Mouse (Mus musculus) neural tube, embryonic 14.5 days (tissue): ENCODE data around the gene Pde4dip. TPM values are rescaled to one million over a fixed set of nuclear protein-coding genes. Genes with fewer than 3 reads are reported as not detected.

ENCODE experiments used
- ATAC-seq: fragments of 200-750 bp; cut with Nextera tagmentation; 2 replicates; pipeline ENCODE4 v1.8.0; 2017; ENCODE audit warnings: low read depth, mild to moderate bottlenecking, moderate TSS enrichment, moderate library complexity
- H3K27ac ChIP-seq: fragments of 300-500 bp; sonication (generic); 2 replicates; pipeline ENCODE4 v1.5.1; 2014; ENCODE audit warnings: low read depth, mild to moderate bottlenecking, control low read depth, low read length, moderate library complexity, mixed read lengths
- H3K27me3 ChIP-seq: fragments of 300-500 bp; sonication (generic); 2 replicates; pipeline ENCODE4 v1.6.1; 2014; ENCODE audit warnings: low read length; ENCODE audit not compliant: control insufficient read depth, insufficient read depth
- H3K36me3 ChIP-seq: fragments of 300-500 bp; sonication (generic); 2 replicates; pipeline ENCODE4 v1.6.1; 2014; ENCODE audit warnings: low read length, mixed read lengths; ENCODE audit not compliant: control insufficient read depth, insufficient read depth
- H3K4me1 ChIP-seq: fragments of 300-500 bp; sonication (generic); 2 replicates; pipeline ENCODE4 v1.6.1; 2014; ENCODE audit warnings: low read length; ENCODE audit not compliant: control insufficient read depth, insufficient read depth
- H3K4me2 ChIP-seq: fragments of 300-500 bp; sonication (generic); 2 replicates; pipeline ENCODE4 v1.6.1; 2014; ENCODE audit warnings: mild to moderate bottlenecking, low read depth, low read length, control low read depth
- H3K4me3 ChIP-seq: fragments of 300-500 bp; sonication (generic); 2 replicates; pipeline ENCODE4 v1.5.1; 2014; ENCODE audit warnings: low read depth, low read length, control low read depth, mixed read lengths
- H3K9ac ChIP-seq: fragments of 300-500 bp; sonication (generic); replicated peaks from 2 replicates; pipeline ENCODE4 v1.6.1; 2014; ENCODE audit warnings: low read depth, mild to moderate bottlenecking, control low read depth, low read length, mixed read lengths
- H3K9me3 ChIP-seq: fragments of 300-500 bp; sonication (generic); 2 replicates; pipeline ENCODE4 v1.6.1; 2016; ENCODE audit warnings: low read length; ENCODE audit not compliant: control insufficient read depth
- WGBS: fragments of 180-500 bp; shearing (Covaris S2); extraction: QIAGEN DNeasy Blood & Tissue Kit; methylation state at CpG from one replicate; pipeline ENCODE4 v1.1.7; 2014; 5-methylcytosine and 5-hydroxymethylcytosine counted together
- polyA plus RNA-seq: library from polyadenylated mRNA; unstranded; fragments of >200 nt; fragmentation: Nextera tagmentation; extraction: Ambion mirVana; gene quantifications from 2 replicates; pipeline ENCODE4 v1.2.1, GENCODE M21; 2014

The Pde4dip gene
- polyA plus RNA-seq, 1 experiment from 2014 or later = 75.8 TPM

DNA sequence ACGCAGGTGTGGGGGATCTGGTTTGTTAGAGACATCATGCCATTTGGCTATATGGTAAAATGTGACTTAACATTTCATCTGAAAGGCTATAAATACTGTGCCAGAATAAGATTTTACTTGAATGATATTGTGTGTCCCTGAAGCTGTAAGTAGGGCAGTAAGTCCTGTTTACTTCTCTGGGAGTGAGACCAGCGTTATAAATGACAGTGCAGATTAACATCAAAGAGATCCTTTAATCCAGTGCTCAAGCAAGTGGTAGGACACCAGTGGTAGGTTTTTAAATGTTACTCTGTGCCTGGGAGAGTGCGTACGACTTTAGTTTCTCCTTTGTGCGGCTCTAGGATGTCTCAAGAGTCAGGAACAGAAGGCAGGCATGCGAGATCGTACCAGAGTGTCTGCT is 22.6 kb upstream of the Pde4dip start:
- Histone ChIP-seq H3K27ac (no peak overlapping the region), H3K9ac (no peak overlapping the region), H3K4me1 (no peaks in the 10 kb centered on the region), H3K27me3 (no peaks in the 10 kb centered on the region), H3K9me3 (no peaks in the 10 kb centered on the region), H3K4me3 (no peak overlapping the region), H3K36me3 (peaks cover 10% of the 10 kb centered on the region; the same call in 1 of the 2 replicates), H3K4me2 (no peak overlapping the region)
- ATAC-seq = no peak
- WGBS = 92% methylated on average over 7 of the region's 7 CpGs

DNA sequence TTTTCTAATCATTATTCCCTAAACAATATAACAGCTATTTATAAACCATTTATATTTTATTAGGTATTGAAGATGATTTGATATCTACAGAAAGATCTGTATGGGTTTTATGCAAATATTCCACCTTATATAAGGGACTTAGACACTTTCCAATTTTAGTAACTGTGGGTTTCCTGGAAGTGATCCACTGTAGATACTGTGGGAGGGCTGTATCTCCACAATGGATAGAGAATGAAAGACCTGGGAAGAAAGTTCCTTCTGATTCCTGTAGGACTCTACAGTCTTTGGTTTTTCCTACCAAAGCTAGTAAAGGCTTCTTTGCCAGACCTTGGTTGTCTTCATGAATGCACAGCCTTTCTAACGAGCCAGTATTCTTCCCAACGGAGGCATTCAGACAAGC is 21.2 kb upstream of the Pde4dip start:
- no peak for ATAC-seq
- H3K27ac ChIP-seq = no peak overlapping the region
- no peaks in the 10 kb centered on the region for H3K4me1 ChIP-seq
- H3K27me3 ChIP-seq = no peaks in the 10 kb centered on the region
- no peak overlapping the region for H3K4me3 ChIP-seq
- no peaks in the 10 kb centered on the region for H3K9me3 ChIP-seq
- WGBS = 72% methylated on average over 2 of the region's 2 CpGs
- H3K36me3 ChIP-seq = peaks cover 10% of the 10 kb centered on the region; the same call in 1 of the 2 replicates
- no peak overlapping the region for H3K4me2 ChIP-seq
- H3K9ac ChIP-seq = no peak overlapping the region

DNA sequence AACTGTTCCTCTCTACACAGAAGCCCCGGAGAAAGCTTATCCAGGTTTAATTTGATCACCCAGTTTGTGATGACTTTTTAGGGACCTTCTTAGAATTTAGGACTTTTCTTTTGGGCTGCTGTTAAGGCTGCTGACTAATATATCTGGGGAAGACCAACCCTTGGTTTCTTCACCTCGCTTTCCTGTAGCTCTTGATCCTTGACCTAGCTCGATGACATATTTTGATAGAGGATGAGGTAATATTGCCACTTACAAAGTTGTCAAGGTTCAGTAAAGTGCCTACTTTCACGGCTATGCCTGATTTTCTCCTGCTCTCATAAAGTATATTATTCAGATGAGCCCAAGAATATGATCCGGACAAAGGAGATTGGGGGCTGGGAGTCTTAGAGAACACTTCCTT is 13.1 kb upstream of the Pde4dip start:
- no peak for ATAC-seq

DNA sequence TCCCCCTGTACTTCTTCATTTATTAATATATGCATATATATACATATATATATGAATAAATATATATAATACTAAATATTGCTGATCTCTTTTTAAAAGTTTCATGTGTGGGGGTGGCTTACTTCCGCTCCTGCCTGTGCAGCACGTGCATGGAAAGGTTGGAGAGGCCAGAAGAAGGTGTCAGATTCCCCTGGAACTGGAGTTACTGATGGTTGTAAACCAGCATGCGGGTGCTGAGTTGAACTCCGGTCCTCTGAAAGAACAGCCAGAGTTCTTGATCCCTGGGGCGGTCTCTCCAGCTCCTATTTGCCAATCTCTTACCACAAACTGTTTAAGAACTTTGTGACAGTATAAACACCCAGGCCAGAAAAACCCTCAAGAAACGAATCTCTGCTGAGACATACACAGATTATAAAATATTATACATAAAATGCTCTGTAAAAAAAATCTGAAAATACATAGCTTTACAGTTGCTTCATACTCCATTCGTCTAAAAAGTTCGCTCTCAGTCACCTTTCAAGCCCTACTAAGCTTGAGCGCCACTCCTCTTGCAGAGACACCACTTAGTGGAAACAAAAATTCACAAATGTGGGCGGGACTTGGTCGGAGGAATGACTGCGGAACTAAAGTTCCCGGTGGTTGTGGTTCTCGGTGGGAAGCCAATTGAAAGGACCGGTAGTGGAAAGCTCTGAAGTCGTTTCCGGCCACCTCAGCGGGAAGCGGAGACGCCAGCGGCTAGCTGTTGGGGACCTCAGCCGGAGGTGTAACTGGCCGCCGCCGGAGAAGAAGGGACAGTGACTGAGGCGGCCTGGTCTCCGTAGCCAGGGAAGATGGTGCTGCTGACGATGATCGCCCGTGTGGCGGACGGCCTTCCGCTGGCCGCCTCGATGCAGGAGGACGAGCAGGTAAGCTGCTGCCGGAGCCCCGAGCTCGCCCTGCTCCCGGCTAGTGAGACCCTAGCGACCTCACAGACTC is 12.3 kb upstream of the Pde4dip start, which contains the start of gene Sec22b:
Sec22b (plus strand) TSS at position 675 of the 975 bp plus-strand sequence.
- peak; percentile 90 for ATAC-seq
- 3% methylated on average over 41 of the region's 41 CpGs for WGBS
- Histone ChIP-seq H3K27me3 (no peaks in the 10 kb centered on the region), H3K4me2 (peak within 1 kb of the TSS; percentile 74), H3K9me3 (no peaks in the 10 kb centered on the region), H3K9ac (peak within 1 kb of the TSS; percentile 90), H3K4me3 (peak within 1 kb of the TSS; percentile 93), H3K36me3 (no peaks in the 10 kb centered on the region), H3K27ac (peak within 1 kb of the TSS; percentile 70; the same call in 1 of the 2 replicates), H3K4me1 (peaks cover 10% of the 10 kb centered on the region)

More for the DNA sequence above, 13.1 kb upstream of the Pde4dip start:
- 26% methylated on average over 5 of the region's 5 CpGs for WGBS
- Histone ChIP-seq H3K9ac (peak overlapping the region; percentile 90), H3K27me3 (no peaks in the 10 kb centered on the region), H3K27ac (no peak overlapping the region), H3K4me3 (peak overlapping the region; percentile 93), H3K9me3 (no peaks in the 10 kb centered on the region), H3K36me3 (no peaks in the 10 kb centered on the region), H3K4me2 (peak overlapping the region; percentile 74), H3K4me1 (peaks cover 10% of the 10 kb centered on the region)

DNA sequence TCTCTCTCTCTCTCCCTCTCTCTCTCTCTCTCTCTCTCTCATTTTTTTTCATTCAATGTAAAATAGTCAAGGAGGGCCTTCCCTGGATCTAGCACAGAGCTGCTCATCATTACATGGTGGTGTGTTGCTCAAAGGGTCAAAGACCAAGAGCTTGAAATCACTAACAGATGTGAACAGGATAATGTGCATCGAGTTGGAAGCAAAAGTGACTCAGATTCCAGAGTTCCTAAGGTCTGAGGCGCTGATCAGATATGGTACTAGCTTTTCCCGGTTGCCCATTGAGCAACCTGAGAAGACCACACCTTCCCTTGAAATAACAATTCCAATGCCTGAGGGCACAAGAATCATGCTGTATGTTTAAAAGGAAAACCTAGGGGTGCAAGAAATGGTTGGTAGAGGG is 9.9 kb upstream of the Pde4dip start:
- Histone ChIP-seq H3K36me3 (no peaks in the 10 kb centered on the region), H3K9me3 (no peaks in the 10 kb centered on the region), H3K9ac (no peak overlapping the region), H3K27ac (no peak overlapping the region), H3K27me3 (no peaks in the 10 kb centered on the region), H3K4me3 (no peak overlapping the region), H3K4me1 (peaks cover 10% of the 10 kb centered on the region), H3K4me2 (no peak overlapping the region)
- WGBS = 75% methylated on average over 3 of the region's 3 CpGs
- no peak for ATAC-seq

DNA sequence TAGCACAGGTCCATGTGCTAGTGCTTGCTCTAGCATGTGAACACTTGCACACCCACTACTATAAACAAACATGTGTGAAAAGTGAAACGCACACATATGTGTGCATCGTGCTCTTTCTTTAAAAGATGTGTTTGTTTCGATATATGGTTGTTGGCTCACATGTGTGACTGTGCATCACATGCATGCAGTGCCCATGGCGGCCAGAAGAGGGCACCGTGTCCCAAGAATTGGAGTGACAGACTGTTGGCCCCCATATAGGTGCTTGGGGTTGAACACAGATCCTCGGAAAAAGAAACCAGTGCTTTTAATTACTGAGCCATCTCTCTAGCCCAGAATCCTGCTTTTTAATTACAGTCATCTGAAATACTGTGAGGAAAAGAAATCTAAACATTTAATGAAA is 6.2 kb upstream of the Pde4dip start:
- WGBS = 48% methylated on average over 6 of the region's 6 CpGs
- no peak for ATAC-seq
- Histone ChIP-seq H3K4me2 (no peak overlapping the region), H3K36me3 (no peaks in the 10 kb centered on the region), H3K27ac (no peak overlapping the region), H3K9me3 (no peaks in the 10 kb centered on the region), H3K4me1 (no peaks in the 10 kb centered on the region), H3K27me3 (no peaks in the 10 kb centered on the region), H3K9ac (no peak overlapping the region), H3K4me3 (no peak overlapping the region)

DNA sequence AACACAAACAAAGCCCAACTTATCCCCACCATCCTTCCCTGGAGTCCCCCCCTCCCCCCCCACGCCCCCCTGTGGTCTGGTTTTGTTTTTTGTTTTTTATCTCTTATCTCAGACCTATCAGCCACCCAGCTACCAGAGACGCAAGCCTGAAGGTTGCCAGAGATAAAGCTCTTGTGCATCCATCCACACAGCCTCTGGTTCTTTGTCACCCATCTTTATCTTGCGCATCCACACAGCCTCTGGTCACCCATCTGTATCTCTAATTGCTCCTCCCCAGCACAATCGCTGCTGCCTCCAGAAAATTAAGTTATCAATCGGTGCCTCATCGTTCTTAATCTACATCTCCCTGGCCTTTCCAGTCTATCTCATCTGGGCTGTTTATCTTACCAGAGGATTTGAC is 1.7 kb upstream of the Pde4dip start:
- Histone ChIP-seq H3K4me2 (no peak overlapping the region), H3K4me1 (0 out of 2 replicates have a peak, but pooled peaks cover 2% of the 10 kb centered on the region), H3K27me3 (no peaks in the 10 kb centered on the region; the same call in 1 of the 2 replicates), H3K4me3 (no peak overlapping the region), H3K36me3 (no peaks in the 10 kb centered on the region), H3K27ac (no peak overlapping the region), H3K9ac (no peak overlapping the region), H3K9me3 (no peaks in the 10 kb centered on the region)
- no peak for ATAC-seq
- WGBS = 73% methylated on average over 6 of the region's 6 CpGs

DNA sequence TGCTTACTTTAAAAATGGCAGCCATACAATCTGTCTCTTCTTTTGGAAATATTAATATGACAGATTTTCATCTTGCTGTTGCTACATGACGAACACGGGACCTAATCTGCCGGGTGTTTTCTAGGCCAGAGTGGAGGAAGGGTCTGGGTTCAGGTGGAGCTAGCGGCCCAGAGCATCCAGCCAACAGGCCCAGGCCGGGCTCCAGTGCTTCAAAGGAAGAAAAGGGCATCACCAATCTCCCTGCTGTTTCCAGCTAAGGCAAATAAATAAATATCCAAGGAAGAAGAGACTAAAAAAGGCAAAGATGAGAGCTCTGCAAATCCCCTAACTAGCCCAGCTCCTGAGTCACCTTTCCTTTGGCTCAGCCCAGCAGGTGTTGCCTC is 731 bp downstream of the Pde4dip start:
- H3K36me3 ChIP-seq = no peaks in the 10 kb centered on the region
- 61% methylated on average over 5 of the region's 5 CpGs for WGBS
- ATAC-seq = peak; percentile 33; the same call in 1 of the 2 replicates
- H3K4me1 ChIP-seq = 0 out of 2 replicates have a peak, but pooled peaks cover 2% of the 10 kb centered on the region
- no peaks in the 10 kb centered on the region for H3K9me3 ChIP-seq
- peak overlapping the region; percentile 87 for H3K9ac ChIP-seq
- H3K27ac ChIP-seq = peak overlapping the region; percentile 87
- H3K4me3 ChIP-seq = peak overlapping the region; percentile 65
- no peaks in the 10 kb centered on the region; the same call in 1 of the 2 replicates for H3K27me3 ChIP-seq
- H3K4me2 ChIP-seq = peak overlapping the region; percentile 72

DNA sequence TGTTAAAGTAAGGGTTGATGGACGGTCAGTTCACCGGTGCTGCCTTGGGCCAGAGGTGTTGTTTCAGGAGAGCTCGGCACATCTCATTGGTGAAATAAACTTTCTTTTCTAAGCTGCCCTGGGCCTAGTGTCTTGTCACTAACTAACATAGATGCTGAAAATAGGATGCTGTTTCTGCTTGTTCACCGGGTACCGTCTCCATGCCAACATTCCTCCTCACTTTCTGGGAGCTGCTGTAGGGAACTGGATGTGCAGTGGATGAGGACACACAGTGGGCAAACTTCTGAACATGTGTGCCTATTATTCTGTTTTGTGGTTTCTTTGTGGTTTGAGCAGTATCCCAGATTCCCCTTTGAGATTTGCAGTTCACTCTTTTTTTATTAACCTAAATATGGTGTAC is 6.9 kb downstream of the Pde4dip start:
- no peak overlapping the region for H3K9ac ChIP-seq
- no peaks in the 10 kb centered on the region for H3K27me3 ChIP-seq
- no peak overlapping the region for H3K4me2 ChIP-seq
- no peak for ATAC-seq
- no peaks in the 10 kb centered on the region for H3K4me1 ChIP-seq
- no peaks in the 10 kb centered on the region for H3K9me3 ChIP-seq
- no peak overlapping the region for H3K4me3 ChIP-seq
- no peaks in the 10 kb centered on the region for H3K36me3 ChIP-seq
- WGBS = 97% methylated on average over 5 of the region's 5 CpGs
- no peak overlapping the region for H3K27ac ChIP-seq
